Mouse (Mus musculus): Measurements from ENCODE around the gene Sh3rf1. TPM values are rescaled to one million over a fixed set of nuclear protein-coding genes. Genes with fewer than 3 reads are reported as not detected.
A peak's percentile ranks its signal among the peaks of the same experiment; 100 is the strongest.

The Sh3rf1 gene
- polyA plus RNA-seq, 1 experiment from 2014 or later, result 22.4 TPM

DNA sequence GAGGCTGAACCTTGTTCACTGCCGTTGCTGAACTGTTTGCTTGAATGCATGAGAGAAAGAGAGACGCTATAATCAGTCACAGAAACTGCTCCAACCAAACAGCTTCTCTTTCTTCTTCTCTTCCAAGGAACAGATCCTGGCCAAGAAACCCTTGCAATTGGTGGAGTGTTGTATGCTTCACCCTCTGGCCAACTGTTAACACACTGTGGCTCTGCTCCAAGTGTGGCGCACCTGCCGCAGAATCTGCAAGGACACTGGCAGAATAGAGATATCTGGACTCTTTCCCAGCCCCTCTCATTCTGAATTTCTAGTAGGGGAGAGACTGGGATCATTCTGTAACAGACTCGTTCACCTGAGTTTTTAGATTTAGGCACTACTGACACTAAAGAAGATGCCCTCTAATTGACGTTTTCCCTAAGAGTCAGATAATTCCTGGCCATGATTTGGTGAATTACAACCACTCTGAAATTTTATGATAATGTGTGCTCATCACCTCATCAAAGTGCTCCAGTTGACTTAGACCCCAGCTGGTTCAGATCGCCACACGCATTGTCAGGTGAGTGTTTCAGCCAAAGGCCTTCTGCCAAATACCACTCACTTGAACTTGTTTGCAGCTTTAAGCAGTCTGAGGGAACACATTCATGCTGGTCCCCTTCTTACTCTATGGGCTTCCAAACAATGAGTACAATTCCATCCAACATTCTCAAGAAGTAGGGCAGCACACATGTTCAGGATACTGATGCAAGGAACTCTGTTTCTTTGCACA, 204.4 kb downstream of the Sh3rf1 start:
- H3K4me2 ChIP-seq, result no peak overlapping the region
- H3K4me1 ChIP-seq, result 0 out of 2 replicates have a peak, but pooled peaks cover 4% of the 10 kb centered on the region
- no peak for ATAC-seq (replicated peaks; ENCODE audit: low FRiP score)
- H3K36me3 ChIP-seq, result no peaks in the 10 kb centered on the region
- H3K27me3 ChIP-seq, result no peaks in the 10 kb centered on the region
- no peak overlapping the region for H3K4me3 ChIP-seq (replicated peaks)
- no peak overlapping the region for H3K27ac ChIP-seq
- H3K9me3 ChIP-seq (replicated peaks), result no peaks in the 10 kb centered on the region
- H3K9ac ChIP-seq, result no peak overlapping the region
- WGBS, result 76% methylated on average over 8 of the region's 8 CpGs

GRCm38 (mm10) chr8:61428821-61429482, 205.3 kb downstream of the Sh3rf1 start:
- H3K9ac ChIP-seq, result no peak overlapping the region
- H3K4me1 ChIP-seq, result 0 out of 2 replicates have a peak, but pooled peaks cover 4% of the 10 kb centered on the region
- H3K4me2 ChIP-seq, result no peak overlapping the region
- no peak overlapping the region for H3K4me3 ChIP-seq (replicated peaks)
- H3K9me3 ChIP-seq (replicated peaks), result no peaks in the 10 kb centered on the region
- H3K27ac ChIP-seq, result peak overlapping the region; percentile 57; the same call in 1 of the 2 replicates
- H3K27me3 ChIP-seq, result no peaks in the 10 kb centered on the region
- H3K36me3 ChIP-seq, result no peaks in the 10 kb centered on the region
- WGBS, result 69% methylated on average over 4 of the region's 4 CpGs
- ATAC-seq (replicated peaks; ENCODE audit: low FRiP score), result peak; percentile 40; the same call in 1 of the 2 replicates

GRCm38 (mm10) chr8:61435481-61435880, 211.8 kb downstream of the Sh3rf1 start:
- H3K9ac ChIP-seq, result no peak overlapping the region
- H3K27me3 ChIP-seq, result no peaks in the 10 kb centered on the region
- H3K4me3 ChIP-seq (replicated peaks), result no peak overlapping the region
- no peak overlapping the region for H3K27ac ChIP-seq
- H3K36me3 ChIP-seq, result no peaks in the 10 kb centered on the region
- 92% methylated on average over 5 of the region's 5 CpGs for WGBS
- ATAC-seq (replicated peaks; ENCODE audit: low FRiP score), result no peak
- peaks cover 3% of the 10 kb centered on the region; the same call in 1 of the 2 replicates for H3K4me1 ChIP-seq
- H3K9me3 ChIP-seq (replicated peaks), result peaks cover 6% of the 10 kb centered on the region; the same call in 1 of the 2 replicates
- no peak overlapping the region for H3K4me2 ChIP-seq

DNA sequence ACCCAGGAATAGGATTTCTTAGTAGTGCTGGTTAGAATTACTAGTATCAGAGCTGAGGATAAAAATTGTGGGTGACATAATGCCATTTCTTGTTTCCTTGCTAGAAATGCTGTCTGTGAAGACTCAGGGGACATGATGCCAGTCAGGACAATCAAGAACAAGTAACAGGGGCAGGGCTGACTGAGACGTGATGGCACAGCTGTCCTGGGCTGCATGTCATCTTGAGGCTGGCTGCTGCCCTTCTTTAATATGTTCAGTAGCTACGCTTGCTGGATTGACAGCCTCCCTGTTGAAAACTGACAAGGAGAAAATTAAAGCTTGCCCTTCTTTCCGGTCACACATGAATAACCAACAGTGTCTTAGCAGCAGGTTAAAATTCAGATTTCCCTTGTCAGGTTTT, 212.5 kb downstream of the Sh3rf1 start:
- H3K4me3 ChIP-seq (replicated peaks), result no peak overlapping the region
- WGBS, result 62% methylated on average over 3 of the region's 3 CpGs
- no peaks in the 10 kb centered on the region for H3K36me3 ChIP-seq
- no peaks in the 10 kb centered on the region for H3K27me3 ChIP-seq
- ATAC-seq (replicated peaks; ENCODE audit: low FRiP score), result no peak
- H3K4me2 ChIP-seq, result no peak overlapping the region
- peaks cover 3% of the 10 kb centered on the region; the same call in 1 of the 2 replicates for H3K4me1 ChIP-seq
- H3K9ac ChIP-seq, result no peak overlapping the region
- H3K27ac ChIP-seq, result no peak overlapping the region
- peaks cover 6% of the 10 kb centered on the region; the same call in 1 of the 2 replicates for H3K9me3 ChIP-seq (replicated peaks)

GRCm38 (mm10) chr8:61436586-61437304, 213.1 kb downstream of the Sh3rf1 start:
- no peak overlapping the region for H3K9ac ChIP-seq
- H3K27me3 ChIP-seq, result no peaks in the 10 kb centered on the region
- 60% methylated on average over 9 of the region's 9 CpGs for WGBS
- H3K4me1 ChIP-seq, result peaks cover 3% of the 10 kb centered on the region; the same call in 1 of the 2 replicates
- H3K27ac ChIP-seq, result no peak overlapping the region
- no peak overlapping the region for H3K4me2 ChIP-seq
- H3K36me3 ChIP-seq, result no peaks in the 10 kb centered on the region
- H3K4me3 ChIP-seq (replicated peaks), result no peak overlapping the region
- ATAC-seq (replicated peaks; ENCODE audit: low FRiP score), result no peak
- H3K9me3 ChIP-seq (replicated peaks), result peaks cover 6% of the 10 kb centered on the region; the same call in 1 of the 2 replicates

- Histone ChIP-seq H3K9me3 (replicated peaks) (peaks cover 6% of the 10 kb centered on the region; the same call in 1 of the 2 replicates), H3K36me3 (no peaks in the 10 kb centered on the region), H3K27ac (no peak overlapping the region), H3K4me1 (peaks cover 3% of the 10 kb centered on the region; the same call in 1 of the 2 replicates), H3K27me3 (no peaks in the 10 kb centered on the region), H3K4me3 (replicated peaks) (no peak overlapping the region), H3K9ac (no peak overlapping the region), H3K4me2 (no peak overlapping the region)
- no peak for ATAC-seq (replicated peaks; ENCODE audit: low FRiP score)
Observed at GRCm38 (mm10) chr8:61437305-61437605, 213.6 kb downstream of the Sh3rf1 start.

GRCm38 (mm10) chr8:61442988-61443387, 219.3 kb downstream of the Sh3rf1 start:
- Histone ChIP-seq H3K4me3 (replicated peaks) (no peak overlapping the region), H3K9ac (no peak overlapping the region), H3K27ac (no peak overlapping the region), H3K4me1 (0 out of 2 replicates have a peak, but pooled peaks cover 3% of the 10 kb centered on the region), H3K27me3 (no peaks in the 10 kb centered on the region), H3K4me2 (no peak overlapping the region), H3K9me3 (replicated peaks) (peaks cover 6% of the 10 kb centered on the region; the same call in 1 of the 2 replicates), H3K36me3 (no peaks in the 10 kb centered on the region)
- whole genome bisulfite sequencing, result 86% methylated on average over 3 of the region's 3 CpGs
- no peak for ATAC-seq (replicated peaks; ENCODE audit: low FRiP score)

- Histone ChIP-seq H3K4me2 (no peak overlapping the region), H3K36me3 (no peaks in the 10 kb centered on the region), H3K27ac (no peak overlapping the region; the same call in 1 of the 2 replicates), H3K27me3 (no peaks in the 10 kb centered on the region), H3K9me3 (replicated peaks) (no peaks in the 10 kb centered on the region; the same call in 1 of the 2 replicates), H3K4me1 (0 out of 2 replicates have a peak, but pooled peaks cover 3% of the 10 kb centered on the region), H3K4me3 (replicated peaks) (no peak overlapping the region), H3K9ac (no peak overlapping the region)
- 0 out of 2 replicates have a peak, but pooled peaks have one; percentile 52 for ATAC-seq (replicated peaks; ENCODE audit: low FRiP score)
- 22% methylated on average over 3 of the region's 3 CpGs for WGBS
Observed at GRCm38 (mm10) chr8:61444358-61444757, 220.7 kb downstream of the Sh3rf1 start.

Other genes with a start within 250 kb of the Sh3rf1 start
- 26.5 and 27.1 TPM in 2 replicates for gene Clcn3, start 240.6 kb upstream of the Sh3rf1 start, polyA plus RNA-seq (2015; fragmentation: Nextera tagmentation; extraction: Ambion mirVana)
- gene Nek1, start 230.7 kb upstream of the Sh3rf1 start, polyA plus RNA-seq (2015; fragmentation: Nextera tagmentation; extraction: Ambion mirVana), result 19.6 and 20.3 TPM in 2 replicates

Measured in kidney, embryonic 15.5 days (tissue).